Mouse (Mus musculus): ENCODE data around the gene Baz1b.

- TF ChIP-seq CTCF (IDR thresholded peaks at IDR 0.05; ENCODE audit: control insufficient read depth, insufficient read depth, insufficient read length) (no peak), CEBPB (IDR thresholded peaks at IDR 0.05; ENCODE audit: low read depth) (no peak), MYOD1 (IDR thresholded peaks at IDR 0.05; ENCODE audit: control insufficient read depth, insufficient read length, low read depth) (no peak), MAX (IDR thresholded peaks at IDR 0.05) (no peak), FOSL1 (IDR thresholded peaks at IDR 0.05; ENCODE audit: insufficient read depth, low read length, poor library complexity, severe bottlenecking) (no peak)
Observed at GRCm38 (mm10) chr5:135178523-135178922, 8.5 kb upstream of the Baz1b start.

Data from C2C12 (cell line).